Mouse (Mus musculus): Measurements from ENCODE around the gene Sh2b3.

Gene Sh2b3

GRCm38 (mm10) chr5:121783862-121784500 is 53.5 kb downstream of the Sh2b3 start:
- no peak for DNase-seq

GRCm38 (mm10) chr5:121782467-121782866 is 55.0 kb downstream of the Sh2b3 start:
- DNase-seq, result no peak

GRCm38 (mm10) chr5:121780180-121780579 is 57.3 kb downstream of the Sh2b3 start:
- DNase-seq, result no peak

- no peak for DNase-seq
These were observed 58.8 kb downstream of the Sh2b3 start for GRCm38 (mm10) chr5:121778485-121779119.

DNA sequence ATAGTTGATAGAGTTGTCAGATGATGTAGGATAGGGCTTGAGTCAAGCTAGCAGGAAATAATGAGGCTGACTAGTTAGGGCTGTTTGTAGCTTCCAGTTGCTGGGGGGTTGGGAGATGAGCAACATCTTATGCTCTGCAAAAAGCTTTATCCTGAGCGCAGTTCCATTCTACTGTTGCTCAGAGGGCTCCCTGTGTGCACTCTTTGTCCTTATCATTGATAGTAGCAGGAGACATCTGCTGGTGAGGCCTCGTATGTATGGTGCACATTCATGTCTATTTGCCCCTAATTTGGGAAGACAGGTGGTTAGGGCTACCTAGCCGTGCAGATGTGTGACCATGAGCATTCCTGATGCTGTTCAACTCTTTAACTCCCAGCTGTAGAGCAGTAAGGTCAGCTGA is 65.8 kb downstream of the Sh2b3 start:
- no peak for DNase-seq

- DNase-seq, result no peak
These were observed 67.6 kb downstream of the Sh2b3 start for GRCm38 (mm10) chr5:121769827-121770226.

GRCm38 (mm10) chr5:121767564-121767963 is 69.9 kb downstream of the Sh2b3 start:
- no peak for DNase-seq

- DNase-seq, result no peak
These were observed 71.2 kb downstream of the Sh2b3 start for GRCm38 (mm10) chr5:121766038-121766773.

All from spleen, adult 18-20 months (tissue).